Mouse (Mus musculus) stomach, embryonic 15.5 days (tissue): ENCODE measurements around the gene Tufm. TPM values are rescaled to one million over a fixed set of nuclear protein-coding genes. Genes with fewer than 3 reads are reported as not detected.

Experiments used
- ATAC-seq: fragments of 200-750 bp; cut with Nextera tagmentation; 2 replicates; pipeline ENCODE4 v1.8.0; 2017; ENCODE audit warnings: low read depth, moderate number of reproducible peaks, moderate TSS enrichment; ENCODE audit not compliant: insufficient read depth, low FRiP score
- H3K27ac ChIP-seq: fragments of 300-500 bp; sonication (generic); 2 replicates; pipeline ENCODE4 v1.5.1; 2015; ENCODE audit warnings: mild to moderate bottlenecking, inconsistent platforms
- H3K27me3 ChIP-seq: fragments of 300-500 bp; sonication (generic); replicated peaks from 2 replicates; pipeline ENCODE4 v1.6.1; 2015; ENCODE audit warnings: inconsistent platforms
- H3K36me3 ChIP-seq: fragments of 300-500 bp; sonication (generic); 2 replicates; pipeline ENCODE4 v1.6.1; 2015; ENCODE audit warnings: inconsistent platforms
- H3K4me1 ChIP-seq: fragments of 300-500 bp; sonication (generic); 2 replicates; pipeline ENCODE4 v1.6.1; 2015; ENCODE audit warnings: inconsistent platforms
- H3K4me2 ChIP-seq: fragments of 300-500 bp; sonication (generic); 2 replicates; pipeline ENCODE4 v1.6.1; 2015; ENCODE audit warnings: mild to moderate bottlenecking, inconsistent platforms
- H3K4me3 ChIP-seq: fragments of 300-500 bp; sonication (generic); replicated peaks from 2 replicates; pipeline ENCODE4 v1.5.1; 2015; ENCODE audit warnings: inconsistent platforms
- H3K9ac ChIP-seq: fragments of 300-500 bp; sonication (generic); 2 replicates; pipeline ENCODE4 v1.6.1; 2015; ENCODE audit warnings: inconsistent platforms
- H3K9me3 ChIP-seq: fragments of 300-500 bp; sonication (generic); 2 replicates; pipeline ENCODE4 v1.6.1; 2016; ENCODE audit warnings: inconsistent platforms
- WGBS: fragments of 180-500 bp; shearing (Covaris S2); methylation state at CpG from one replicate; pipeline ENCODE4 v1.1.7; 2015; 5-methylcytosine and 5-hydroxymethylcytosine counted together
- polyA plus RNA-seq: library from polyadenylated mRNA; unstranded; fragments of >200 nt; fragmentation: Nextera tagmentation; extraction: Ambion mirVana; gene quantifications from 2 replicates; pipeline ENCODE4 v1.2.1, GENCODE M21; 2015

The Tufm gene
- polyA plus RNA-seq, 1 experiment from 2014 or later: 149 TPM

DNA sequence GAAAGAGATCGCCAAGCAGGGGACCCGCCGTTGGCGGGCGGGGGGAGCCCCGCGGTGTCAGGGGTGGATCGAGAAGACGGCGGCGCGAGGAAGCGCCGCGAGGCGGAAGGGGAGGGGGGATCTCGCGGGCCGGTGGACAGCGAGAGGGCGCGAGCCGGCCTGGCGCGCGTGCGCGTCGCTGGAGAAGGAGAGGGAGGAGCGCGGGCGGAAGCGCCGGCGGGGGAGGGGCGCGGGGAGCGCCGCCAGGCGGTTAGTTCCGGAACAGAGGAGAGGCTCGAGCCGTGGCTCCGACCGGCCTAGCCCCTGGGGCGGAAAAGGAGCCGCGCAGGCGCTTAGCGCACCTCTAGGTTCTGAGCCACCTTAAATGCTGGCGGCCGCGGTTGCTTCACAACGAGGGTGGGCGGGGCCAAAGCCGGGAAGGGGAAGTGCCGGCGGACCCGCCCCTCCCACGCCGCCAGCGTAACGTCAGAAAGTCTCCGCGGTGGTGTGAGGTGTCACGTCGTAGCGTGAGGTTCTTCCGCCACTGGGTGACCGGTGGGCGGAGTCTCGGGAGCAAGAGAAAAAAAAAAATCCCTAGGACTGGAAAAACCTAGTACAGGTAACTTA lies 16.2 kb downstream of the Tufm start, which contains the start of gene Atxn2l:
Gene Atxn2l (minus strand): TSS at position 165 of the 606 bp plus-strand sequence.
- Histone ChIP-seq H3K4me3 (peak within 1 kb of the TSS; percentile 100), H3K4me1 (no peaks in the 10 kb centered on the region), H3K4me2 (peak within 1 kb of the TSS; percentile 63), H3K27me3 (no peaks in the 10 kb centered on the region), H3K36me3 (peaks cover 23% of the 10 kb centered on the region; the same call in 1 of the 2 replicates), H3K9ac (peak within 1 kb of the TSS; percentile 100), H3K9me3 (no peaks in the 10 kb centered on the region), H3K27ac (peak within 1 kb of the TSS; percentile 100)
- ATAC-seq: peak; percentile 89
- WGBS: under 1% methylated on average over 60 of the region's 72 CpGs

DNA sequence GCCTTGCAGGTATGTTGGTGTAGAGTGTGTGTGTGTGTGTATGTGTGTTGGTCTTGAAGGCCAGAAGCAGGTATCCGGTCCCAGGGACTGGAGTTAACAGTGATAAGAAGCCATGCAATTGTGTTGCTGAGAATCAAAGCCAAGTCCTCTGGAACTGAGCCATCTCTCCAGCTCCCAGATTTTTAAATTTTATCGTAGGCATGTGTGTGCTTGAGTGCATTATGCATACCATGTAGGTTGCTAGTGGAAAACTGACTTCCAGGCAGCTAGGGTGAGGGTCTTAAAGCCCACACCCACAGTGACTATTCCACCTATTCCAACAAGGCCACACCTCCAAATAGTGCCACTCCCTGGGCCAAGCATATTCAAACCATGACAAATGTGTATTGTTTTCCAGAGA lies 17.8 kb downstream of the Tufm start:
- no peak overlapping the region for H3K4me2 ChIP-seq
- 72% methylated on average over 2 of the region's 2 CpGs for WGBS
- ATAC-seq: no peak
- no peaks in the 10 kb centered on the region for H3K9me3 ChIP-seq
- H3K4me1 ChIP-seq: no peaks in the 10 kb centered on the region
- H3K27ac ChIP-seq: no peak overlapping the region
- no peaks in the 10 kb centered on the region for H3K27me3 ChIP-seq
- H3K9ac ChIP-seq: no peak overlapping the region
- no peak overlapping the region for H3K4me3 ChIP-seq
- peaks cover 11% of the 10 kb centered on the region; the same call in 1 of the 2 replicates for H3K36me3 ChIP-seq

DNA sequence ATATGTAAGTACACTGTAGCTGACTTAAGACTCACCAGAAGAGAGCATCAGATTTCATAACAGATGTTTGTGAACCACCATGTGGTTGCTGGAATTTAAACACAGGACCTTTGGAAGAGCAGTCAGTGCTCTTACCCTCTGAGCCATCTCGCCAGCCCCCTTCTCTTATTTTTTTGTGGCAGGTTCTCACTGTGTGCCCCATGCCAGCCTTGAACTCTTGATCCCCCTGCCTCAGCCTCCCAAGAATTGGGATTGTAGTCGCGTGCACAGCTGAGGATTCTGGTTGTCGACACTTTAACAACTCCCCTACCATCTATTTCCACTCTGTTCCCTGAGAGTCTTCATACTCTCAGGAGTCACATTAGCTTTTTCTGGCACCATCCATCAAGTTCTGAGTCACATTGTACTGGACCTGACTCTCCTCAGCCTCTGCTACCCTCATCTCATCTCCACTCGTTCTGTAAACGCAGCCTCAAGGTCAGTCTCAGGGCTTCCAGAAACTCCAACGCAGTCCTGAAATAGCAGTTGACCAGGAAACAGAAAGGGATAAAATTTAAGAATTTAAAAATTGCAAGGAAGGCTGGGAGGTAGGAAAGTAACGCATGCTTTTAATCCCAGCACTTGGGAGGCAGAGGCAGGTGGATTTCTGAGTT lies 20.1 kb downstream of the Tufm start:
- Histone ChIP-seq H3K36me3 (no peaks in the 10 kb centered on the region), H3K9ac (no peak overlapping the region), H3K9me3 (no peaks in the 10 kb centered on the region), H3K4me2 (no peak overlapping the region), H3K4me1 (no peaks in the 10 kb centered on the region), H3K4me3 (no peak overlapping the region), H3K27ac (no peak overlapping the region), H3K27me3 (no peaks in the 10 kb centered on the region)
- ATAC-seq: no peak
- WGBS: 71% methylated on average over 8 of the region's 8 CpGs

DNA sequence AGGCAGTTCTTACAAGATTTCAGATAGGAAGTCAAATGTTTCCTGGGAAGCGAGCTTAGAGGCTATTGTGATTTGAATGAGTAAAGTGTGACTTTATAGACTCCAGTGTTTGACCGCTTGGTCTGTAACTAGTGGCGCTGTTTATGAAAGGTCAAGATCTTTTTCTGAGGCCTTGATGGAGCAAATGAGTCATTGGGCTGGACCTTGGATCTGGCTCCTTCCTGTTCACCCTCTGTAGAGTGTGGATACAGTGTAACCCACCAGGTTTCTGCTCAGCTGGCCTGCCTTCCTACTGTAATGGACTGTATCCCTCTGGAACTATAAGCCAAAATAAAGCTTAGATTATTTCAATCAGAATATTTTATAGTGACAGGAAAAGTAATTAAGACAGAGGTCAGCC lies 24.1 kb downstream of the Tufm start:
- H3K9me3 ChIP-seq: no peaks in the 10 kb centered on the region
- no peak overlapping the region for H3K27ac ChIP-seq
- H3K4me3 ChIP-seq: no peak overlapping the region
- no peaks in the 10 kb centered on the region for H3K36me3 ChIP-seq
- no peak overlapping the region for H3K9ac ChIP-seq
- H3K27me3 ChIP-seq: no peaks in the 10 kb centered on the region
- no peak for ATAC-seq
- 82% methylated on average over 3 of the region's 3 CpGs for WGBS
- H3K4me1 ChIP-seq: no peaks in the 10 kb centered on the region
- H3K4me2 ChIP-seq: no peak overlapping the region

DNA sequence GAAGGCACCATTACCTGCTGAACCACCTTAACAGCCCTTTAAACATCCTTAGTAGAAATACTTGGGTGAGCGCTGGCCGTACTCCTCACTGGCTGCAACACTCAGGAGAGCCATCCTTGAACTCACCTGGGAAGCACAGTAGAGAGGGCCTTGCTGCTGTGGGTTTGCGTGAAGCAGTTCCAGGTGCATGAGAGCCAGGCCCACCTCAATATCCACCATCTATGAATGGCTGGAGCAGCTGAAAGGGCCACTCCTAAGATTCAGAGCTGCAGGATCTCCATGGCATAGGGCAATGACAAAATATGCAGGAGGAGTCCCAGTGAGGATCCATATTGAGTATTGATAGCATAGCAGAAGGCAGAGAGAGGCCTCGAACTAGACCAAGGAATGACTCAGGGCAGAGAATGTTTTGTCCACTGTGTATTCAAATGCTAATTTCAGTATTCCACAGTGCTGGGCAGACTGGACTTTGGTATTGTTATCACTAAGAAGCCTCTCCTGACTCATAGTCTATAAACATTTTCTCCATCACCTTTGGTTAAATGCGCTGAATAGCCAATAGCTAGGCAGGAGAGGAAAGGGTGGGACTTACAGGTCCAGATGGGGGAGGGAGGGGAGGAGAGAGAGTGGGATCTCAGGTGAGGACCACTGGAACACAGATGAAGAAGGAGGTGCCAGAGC lies 31.2 kb downstream of the Tufm start:
- H3K9ac ChIP-seq: no peak overlapping the region
- 89% methylated on average over 5 of the region's 5 CpGs for WGBS
- H3K36me3 ChIP-seq: no peaks in the 10 kb centered on the region
- no peaks in the 10 kb centered on the region for H3K27me3 ChIP-seq
- H3K4me1 ChIP-seq: no peaks in the 10 kb centered on the region
- H3K4me3 ChIP-seq: no peak overlapping the region
- no peak for ATAC-seq
- no peak overlapping the region for H3K27ac ChIP-seq
- H3K9me3 ChIP-seq: no peaks in the 10 kb centered on the region
- H3K4me2 ChIP-seq: no peak overlapping the region

DNA sequence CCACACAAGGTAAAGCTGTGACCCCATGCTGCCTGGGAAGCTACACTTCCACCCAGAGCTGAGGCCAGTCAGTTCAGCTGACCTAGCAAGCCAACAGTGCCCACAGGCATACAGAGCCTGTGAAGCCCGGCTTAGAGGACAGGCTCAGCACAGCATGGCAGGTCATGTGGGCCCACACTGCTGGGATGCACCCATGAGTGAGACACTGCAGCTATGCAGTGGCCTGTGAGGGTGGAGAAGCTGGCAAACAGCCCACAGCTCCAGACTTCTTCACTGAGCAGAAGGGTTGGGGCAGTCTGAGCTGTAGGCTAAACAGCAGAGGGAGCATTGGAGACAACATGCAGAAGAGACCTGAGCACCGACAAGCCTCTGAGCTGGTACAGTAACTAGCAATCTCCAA lies 32.4 kb downstream of the Tufm start:
- no peak overlapping the region for H3K9ac ChIP-seq
- H3K36me3 ChIP-seq: no peaks in the 10 kb centered on the region
- H3K4me2 ChIP-seq: no peak overlapping the region
- ATAC-seq: peak; percentile 31; the same call in 1 of the 2 replicates
- H3K27me3 ChIP-seq: no peaks in the 10 kb centered on the region
- no peak overlapping the region for H3K4me3 ChIP-seq
- no peaks in the 10 kb centered on the region for H3K4me1 ChIP-seq
- H3K9me3 ChIP-seq: no peaks in the 10 kb centered on the region
- WGBS: 57% methylated on average over 2 of the region's 2 CpGs
- no peak overlapping the region for H3K27ac ChIP-seq

DNA sequence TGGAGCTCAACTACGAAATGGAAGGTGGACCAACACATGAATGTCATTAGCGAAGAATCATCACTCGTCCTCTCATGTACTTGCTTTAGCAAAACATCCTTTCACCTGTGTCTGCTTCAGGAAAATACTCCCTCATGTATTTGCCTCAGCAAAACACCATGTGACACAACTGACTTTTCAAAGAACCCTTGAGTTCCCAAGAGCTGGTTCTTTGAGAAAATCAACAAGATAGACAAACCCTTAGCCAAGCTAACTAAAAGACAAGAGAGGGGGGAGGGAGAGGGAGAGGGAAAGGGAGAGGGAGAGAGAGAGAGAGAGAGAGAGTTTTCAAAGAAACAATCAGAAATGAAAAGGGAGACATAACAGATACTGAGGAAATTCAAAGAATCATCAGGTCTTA lies 36.2 kb downstream of the Tufm start:
- no peak for ATAC-seq
- Histone ChIP-seq H3K4me3 (no peak overlapping the region), H3K9ac (no peak overlapping the region), H3K27ac (no peak overlapping the region), H3K9me3 (no peaks in the 10 kb centered on the region), H3K36me3 (no peaks in the 10 kb centered on the region), H3K27me3 (no peaks in the 10 kb centered on the region), H3K4me2 (no peak overlapping the region), H3K4me1 (no peaks in the 10 kb centered on the region)
- WGBS: 77% methylated on average over 3 of the region's 3 CpGs

DNA sequence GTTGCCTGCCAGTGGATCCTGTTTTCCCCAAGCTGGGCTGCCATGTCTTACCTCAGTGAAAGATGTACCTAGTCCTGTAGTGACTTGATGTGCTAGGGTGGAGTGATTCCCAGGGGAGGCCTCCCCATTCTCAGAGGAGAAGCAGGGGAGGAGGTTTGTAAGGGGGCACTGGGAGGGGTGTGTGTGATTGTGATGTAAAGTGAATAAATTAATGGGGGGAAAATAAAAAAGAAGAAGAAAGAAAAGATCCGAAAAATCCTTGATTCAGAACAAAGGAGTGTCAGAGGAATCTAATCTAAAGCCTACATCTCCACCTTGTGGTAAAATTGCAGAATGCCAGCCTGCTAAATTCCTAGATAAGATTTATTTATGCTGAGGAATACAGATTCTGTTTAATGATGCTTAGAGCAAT lies 41.0 kb downstream of the Tufm start:
- Histone ChIP-seq H3K27me3 (no peaks in the 10 kb centered on the region), H3K9me3 (no peaks in the 10 kb centered on the region), H3K27ac (no peak overlapping the region), H3K4me3 (no peak overlapping the region), H3K9ac (no peak overlapping the region), H3K36me3 (no peaks in the 10 kb centered on the region), H3K4me1 (no peaks in the 10 kb centered on the region), H3K4me2 (no peak overlapping the region)
- 5% methylated on average over 1 of the region's 1 CpGs for WGBS
- no peak for ATAC-seq

DNA sequence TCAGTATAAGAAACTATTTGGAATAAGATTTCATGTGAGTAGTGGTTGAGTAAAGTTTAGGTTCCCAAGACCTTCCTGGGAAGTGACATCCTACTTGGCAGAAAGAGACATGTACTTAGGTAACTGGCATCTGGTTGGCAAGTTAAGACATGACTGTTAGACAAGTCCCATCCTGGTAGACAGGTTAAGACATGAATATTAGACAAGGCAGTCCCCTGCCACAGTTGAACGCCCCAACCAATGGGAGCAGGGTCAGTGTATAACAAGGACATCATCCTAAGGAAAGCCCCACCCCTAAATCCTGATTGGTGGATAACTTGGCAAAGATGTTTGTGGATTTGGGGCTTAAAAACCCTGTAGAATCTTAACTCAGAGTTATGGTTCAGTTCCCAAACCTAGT lies 46.3 kb downstream of the Tufm start:
- Histone ChIP-seq H3K9ac (no peak overlapping the region), H3K27ac (no peak overlapping the region), H3K4me1 (0 out of 2 replicates have a peak, but pooled peaks cover 9% of the 10 kb centered on the region), H3K4me3 (no peak overlapping the region), H3K36me3 (no peaks in the 10 kb centered on the region), H3K27me3 (peaks cover 8% of the 10 kb centered on the region; the same call in 1 of the 2 replicates), H3K4me2 (no peak overlapping the region), H3K9me3 (no peaks in the 10 kb centered on the region)
- 80% methylated on average over 1 of the region's 1 CpGs for WGBS
- no peak for ATAC-seq

DNA sequence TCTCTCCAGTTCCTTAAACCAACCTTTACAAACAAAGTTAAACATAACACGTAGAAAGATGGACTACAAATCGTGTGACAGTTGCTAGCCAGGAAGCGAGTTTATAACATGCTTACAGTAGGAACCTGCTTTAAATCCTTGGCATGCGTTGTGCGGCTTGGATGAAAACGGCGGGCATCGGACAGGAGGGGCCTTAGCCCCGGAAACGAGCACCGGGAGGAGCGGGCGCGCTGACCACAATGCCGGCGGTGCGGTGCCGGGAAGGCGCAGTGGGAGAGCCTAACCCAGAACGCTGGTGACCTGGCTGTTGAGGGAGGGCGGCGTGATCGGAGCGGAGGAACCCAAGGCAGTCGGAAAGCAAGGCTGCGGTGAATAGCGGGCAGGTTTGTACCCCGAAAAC lies 48.6 kb downstream of the Tufm start:
- H3K4me3 ChIP-seq: peak overlapping the region; percentile 44
- under 1% methylated on average over 28 of the region's 28 CpGs for WGBS
- H3K9me3 ChIP-seq: no peaks in the 10 kb centered on the region
- peak overlapping the region; percentile 25; the same call in 1 of the 2 replicates for H3K9ac ChIP-seq
- H3K27me3 ChIP-seq: peaks cover 8% of the 10 kb centered on the region; the same call in 1 of the 2 replicates
- ATAC-seq: no peak
- H3K27ac ChIP-seq: no peak overlapping the region
- peak overlapping the region; percentile 85 for H3K4me2 ChIP-seq
- 0 out of 2 replicates have a peak, but pooled peaks cover 9% of the 10 kb centered on the region for H3K4me1 ChIP-seq
- no peaks in the 10 kb centered on the region for H3K36me3 ChIP-seq

DNA sequence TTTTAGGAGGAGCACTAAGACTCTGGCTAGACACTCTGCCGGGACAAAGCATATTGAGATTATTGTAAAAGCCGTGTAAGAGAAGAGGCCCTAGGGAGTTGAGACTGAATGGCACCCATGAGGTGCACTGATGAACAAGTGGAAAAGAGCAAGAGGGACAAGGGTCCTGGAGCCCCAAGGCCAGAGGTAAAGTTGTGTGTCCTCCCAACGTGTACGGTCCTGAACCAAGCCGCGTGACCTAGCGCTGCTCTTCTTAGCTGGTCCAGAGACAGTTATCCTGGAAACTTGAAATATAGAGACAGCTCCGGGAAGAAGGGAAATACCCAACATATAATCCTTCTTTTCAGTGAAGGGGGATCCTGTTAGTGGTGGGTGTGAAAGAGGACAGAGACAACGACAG lies 49.3 kb downstream of the Tufm start:
- H3K27me3 ChIP-seq: peaks cover 8% of the 10 kb centered on the region; the same call in 1 of the 2 replicates
- no peak for ATAC-seq
- H3K36me3 ChIP-seq: no peaks in the 10 kb centered on the region
- 0 out of 2 replicates have a peak, but pooled peaks cover 9% of the 10 kb centered on the region for H3K4me1 ChIP-seq
- 59% methylated on average over 9 of the region's 9 CpGs for WGBS
- no peak overlapping the region for H3K9ac ChIP-seq
- peak overlapping the region; percentile 44 for H3K4me3 ChIP-seq
- H3K9me3 ChIP-seq: no peaks in the 10 kb centered on the region
- H3K27ac ChIP-seq: no peak overlapping the region
- peak overlapping the region; percentile 85 for H3K4me2 ChIP-seq
